ENCODE assay signal across 24 mouse cellular contexts in the genomic region with DNA sequence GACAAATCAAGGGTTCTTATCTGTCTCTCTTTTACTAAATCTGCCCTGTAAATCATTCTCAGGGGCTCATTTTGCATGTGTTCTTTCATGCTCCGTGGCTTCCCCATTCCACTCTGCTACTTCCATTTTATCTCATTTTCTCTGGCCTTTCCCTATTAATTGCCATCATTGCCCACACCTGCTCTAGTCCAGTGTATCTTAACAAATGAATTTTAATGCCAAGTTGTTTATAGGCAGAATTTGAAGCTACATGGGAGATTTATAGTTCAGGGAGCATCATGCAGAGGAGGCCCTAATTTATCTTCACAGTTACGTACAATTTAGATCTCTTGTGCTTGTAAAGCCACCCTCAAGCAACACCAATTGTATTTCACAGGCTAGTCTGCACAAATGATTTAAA.
"Had no signal": no experiment of that assay in that cellular context is flagged by ENCODE, and none has a peak within 500 bp of the region (broad histone marks: within the 10 kb centered on the region; RNA-seq: fewer than 3 reads in every experiment).

No protein-coding gene starts in this region.

- ATAC-seq: forebrain, embryonic 16.5 days; intestine, embryonic 15.5 days; intestine, postnatal 0 days had no signal

- H3K4me1 ChIP-seq: heart, embryonic 13.5 days; heart, embryonic 15.5 days; hindbrain, embryonic 13.5 days; hindbrain, embryonic 15.5 days; intestine, embryonic 15.5 days; limb, embryonic 10.5 days; limb, embryonic 12.5 days had no signal

- H3K27me3 ChIP-seq: heart, embryonic 13.5 days; heart, embryonic 15.5 days; hindbrain, embryonic 13.5 days; hindbrain, embryonic 15.5 days; intestine, embryonic 15.5 days; limb, embryonic 12.5 days had no signal

- H3K4me2 ChIP-seq: heart, embryonic 11.5 days; heart, embryonic 13.5 days; heart, embryonic 15.5 days; hindbrain, embryonic 13.5 days; hindbrain, embryonic 15.5 days; intestine, embryonic 15.5 days; limb, embryonic 12.5 days had no signal

- H3K4me3 ChIP-seq: heart, adult 2 months; heart, embryonic 13.5 days; heart, embryonic 15.5 days; hindbrain, embryonic 13.5 days; hindbrain, embryonic 15.5 days; intestine, embryonic 15.5 days; layer of hippocampus, adult 2 months; left cerebral cortex, adult 2 months; limb, embryonic 10.5 days; limb, embryonic 12.5 days had no signal

- H3K9me3 ChIP-seq: heart, embryonic 13.5 days; heart, embryonic 15.5 days; hindbrain, embryonic 13.5 days; hindbrain, embryonic 15.5 days; intestine, embryonic 15.5 days; limb, embryonic 10.5 days; limb, embryonic 12.5 days had no signal

- H3K36me3 ChIP-seq: heart, embryonic 13.5 days; heart, embryonic 15.5 days; hindbrain, embryonic 13.5 days; hindbrain, embryonic 15.5 days; intestine, embryonic 15.5 days; limb, embryonic 10.5 days; limb, embryonic 12.5 days had no signal

- DNase-seq: gastrocnemius, postnatal 14 days; gastrocnemius, postnatal 36 days; heart, adult 11 months; heart, adult 2 months; heart, postnatal 14 days; heart, postnatal 36 days; kidney, adult 18-20 months; kidney, adult 8-10 months; kidney, postnatal 10 days; kidney, postnatal 25 days; kidney, postnatal 4 days; liver had no signal

- H3K9ac ChIP-seq: heart, embryonic 13.5 days; heart, embryonic 15.5 days; hindbrain, embryonic 13.5 days; hindbrain, embryonic 15.5 days; intestine, embryonic 15.5 days; limb, embryonic 12.5 days had no signal

- H3K27ac ChIP-seq: heart, adult 2 months; heart, embryonic 13.5 days; heart, embryonic 15.5 days; hindbrain, embryonic 13.5 days; hindbrain, embryonic 15.5 days; intestine, embryonic 15.5 days; layer of hippocampus, adult 2 months; left cerebral cortex, adult 2 months; limb, embryonic 10.5 days; limb, embryonic 12.5 days had no signal
